In the genomic region with DNA sequence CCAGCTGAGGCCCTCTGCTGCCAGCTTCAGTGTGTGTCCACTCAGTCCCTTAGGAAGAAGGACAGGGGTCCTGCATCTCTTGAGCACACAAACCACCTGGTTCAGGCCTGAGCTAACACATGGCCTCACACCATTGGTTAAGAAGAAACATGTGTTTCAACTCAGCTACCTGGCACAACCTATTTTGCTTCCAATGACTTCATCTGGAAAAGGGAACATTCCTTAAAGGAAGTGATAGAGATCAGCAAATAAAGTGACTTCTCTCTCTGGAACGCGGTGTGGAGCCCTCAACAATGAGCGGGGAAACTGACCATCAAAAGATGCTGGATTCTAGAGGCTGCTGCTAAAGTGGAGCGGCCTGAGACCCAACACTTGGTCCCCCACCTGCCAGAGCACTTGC, we compare ENCODE assay signal across 30 mouse cellular contexts. TPM values are rescaled to one million over a fixed set of nuclear protein-coding genes. Genes with fewer than 3 reads are reported as not detected.
DNase-seq lines count a peak whose midpoint lies in the region; ATAC-seq and TF ChIP-seq lines count a peak whose summit lies in the region.
"Had no signal": no experiment of that assay in that cellular context is flagged by ENCODE, and none has a peak within 500 bp of the region (broad histone marks: within the 10 kb centered on the region; RNA-seq: fewer than 3 reads in every experiment).

No protein-coding gene starts in this region.

- no peaks in the 10 kb centered on the region for H3K27me3 ChIP-seq in heart, embryonic 10.5 days (ENCODE audit: insufficient read depth, poor library complexity, severe bottlenecking)
- no peaks in the 10 kb centered on the region for H3K27me3 ChIP-seq in lung, embryonic 14.5 days (ENCODE audit: insufficient read depth, low read length)
- H3K27me3 ChIP-seq in stomach, postnatal 0 days (ENCODE audit: control insufficient read depth, insufficient read depth, low read length) = no peaks in the 10 kb centered on the region
- no peaks in the 10 kb centered on the region for H3K27me3 ChIP-seq in midbrain, embryonic 10.5 days (ENCODE audit: low read depth, poor library complexity, severe bottlenecking)
- H3K27me3 ChIP-seq: embryonic facial prominence, embryonic 13.5 days; forebrain, embryonic 15.5 days; heart, embryonic 13.5 days; hindbrain, embryonic 15.5 days; neural tube, embryonic 15.5 days; Patski had no signal

- H3K27ac ChIP-seq in heart, embryonic 10.5 days = 0 out of 2 replicates have a peak overlapping the region, but pooled peaks have one; percentile 36
- H3K27ac ChIP-seq in lung, embryonic 14.5 days (ENCODE audit: low read depth) = peak overlapping the region; percentile 85
- peak overlapping the region; percentile 71; the same call in 1 of the 2 replicates for H3K27ac ChIP-seq in stomach, postnatal 0 days (replicated peaks)
- H3K27ac ChIP-seq in midbrain, embryonic 10.5 days (replicated peaks) = no peak overlapping the region
- H3K27ac ChIP-seq: embryonic facial prominence, embryonic 13.5 days; forebrain, embryonic 10.5 days; forebrain, embryonic 15.5 days; hindbrain, embryonic 10.5 days; hindbrain, embryonic 15.5 days; liver, embryonic 14.5 days; neural tube, embryonic 15.5 days had no signal

- H3K36me3 ChIP-seq in heart, embryonic 10.5 days = 0 out of 2 replicates have a peak, but pooled peaks cover 4% of the 10 kb centered on the region
- H3K36me3 ChIP-seq in lung, embryonic 14.5 days (ENCODE audit: insufficient read depth) = no peaks in the 10 kb centered on the region
- H3K36me3 ChIP-seq in stomach, postnatal 0 days (ENCODE audit: control insufficient read depth, insufficient read depth, low read length) = no peaks in the 10 kb centered on the region
- no peaks in the 10 kb centered on the region for H3K36me3 ChIP-seq in midbrain, embryonic 10.5 days
- H3K36me3 ChIP-seq: embryonic facial prominence, embryonic 13.5 days; forebrain, embryonic 10.5 days; forebrain, embryonic 15.5 days; hindbrain, embryonic 10.5 days; hindbrain, embryonic 15.5 days; neural tube, embryonic 15.5 days had no signal

- peak; percentile 61 for ATAC-seq in lung, embryonic 14.5 days (ENCODE audit: insufficient read depth)
- peak; percentile 66 for ATAC-seq in stomach, postnatal 0 days (ENCODE audit: low FRiP score, low TSS enrichment)
- ATAC-seq: forebrain, embryonic 15.5 days; inflammation-experienced regulatory T-cells, adult 6 months; Patski had no signal

- 61% methylated on average over 4 of the region's 4 CpGs for WGBS in heart, embryonic 10.5 days
- WGBS in lung, embryonic 14.5 days = 65% methylated on average over 4 of the region's 4 CpGs
- WGBS in lung, adult 2 months = 38% methylated on average over 4 of the region's 4 CpGs
- WGBS in stomach, postnatal 0 days = 55% methylated on average over 4 of the region's 4 CpGs
- 90% methylated on average over 4 of the region's 4 CpGs for WGBS in midbrain, embryonic 10.5 days

- TF ChIP-seq CTCF in lung, embryonic 14.5 days (IDR thresholded peaks at IDR 0.05; ENCODE audit: low read depth) = no peak
- no peak for TF ChIP-seq CTCF in lung, adult 2 months (IDR thresholded peaks at IDR 0.05; ENCODE audit: insufficient read depth, low read length)
- TF ChIP-seq CTCF in stomach, postnatal 0 days (IDR thresholded peaks at IDR 0.05; ENCODE audit: low read depth) = no peak

- DNase-seq in heart, embryonic 10.5 days (ENCODE audit: low spot score) = no peak
- no peak for DNase-seq in heart, adult 18-20 months
- peak; percentile 61 for DNase-seq in lung, embryonic 14.5 days
- DNase-seq in lung, adult 2 months = no peak
- peak; percentile 59 for DNase-seq in lung, postnatal 36 days
- no peak for DNase-seq in stomach, postnatal 0 days (ENCODE audit: low spot score)
- no peak for DNase-seq in adrenal gland, postnatal 25 days
- no peak for DNase-seq in midbrain, embryonic 10.5 days (ENCODE audit: low spot score)
- DNase-seq: adrenal gland, postnatal 10 days; cerebellum, adult 11 months; cerebellum, postnatal 10 days; gastrocnemius, postnatal 10 days; heart, postnatal 14 days; kidney, adult 18-20 months; layer of hippocampus, postnatal 36 days; left cerebral cortex, postnatal 4 days; midbrain, embryonic 14.5 days; retina, postnatal 1 day; right cerebral cortex, postnatal 14 days; thymus, adult 2 months had no signal

- H3K9ac ChIP-seq in lung, embryonic 14.5 days = no peak overlapping the region
- no peak overlapping the region for H3K9ac ChIP-seq in stomach, postnatal 0 days (ENCODE audit: low read length)
- H3K9ac ChIP-seq: embryonic facial prominence, embryonic 13.5 days; forebrain, embryonic 15.5 days; heart, embryonic 13.5 days; hindbrain, embryonic 15.5 days; liver, embryonic 14.5 days; neural tube, embryonic 15.5 days had no signal

- peaks cover 66% of the 10 kb centered on the region for H3K4me1 ChIP-seq in heart, embryonic 10.5 days
- H3K4me1 ChIP-seq in lung, embryonic 14.5 days (ENCODE audit: insufficient read depth) = peaks cover 10% of the 10 kb centered on the region
- peaks cover 41% of the 10 kb centered on the region for H3K4me1 ChIP-seq in lung, adult 2 months (ENCODE audit: control insufficient read depth, insufficient read depth, low read length)
- peaks cover 12% of the 10 kb centered on the region for H3K4me1 ChIP-seq in stomach, postnatal 0 days (replicated peaks; ENCODE audit: control insufficient read depth, insufficient read depth)
- H3K4me1 ChIP-seq in midbrain, embryonic 10.5 days = 0 out of 2 replicates have a peak, but pooled peaks cover 5% of the 10 kb centered on the region
- H3K4me1 ChIP-seq: forebrain, embryonic 15.5 days; hindbrain, embryonic 15.5 days; neural tube, embryonic 15.5 days had no signal

- no peak for TF ChIP-seq EP300 in stomach, postnatal 0 days (optimal IDR thresholded peaks at IDR 0.05)

- no peak overlapping the region for H3K4me2 ChIP-seq in lung, embryonic 14.5 days
- H3K4me2 ChIP-seq in stomach, postnatal 0 days (replicated peaks; ENCODE audit: low read depth) = no peak overlapping the region
- H3K4me2 ChIP-seq: embryonic facial prominence, embryonic 13.5 days; forebrain, embryonic 15.5 days; heart, embryonic 13.5 days; hindbrain, embryonic 15.5 days; neural tube, embryonic 15.5 days had no signal

- TF ChIP-seq POLR2A in lung, adult 2 months (IDR thresholded peaks at IDR 0.05; ENCODE audit: borderline replicate concordance, extremely low read depth, low read depth, low read length) = no peak

- no peak overlapping the region for H3K4me3 ChIP-seq in heart, embryonic 10.5 days
- no peak overlapping the region for H3K4me3 ChIP-seq in lung, embryonic 14.5 days (ENCODE audit: low read depth, low read length)
- no peak overlapping the region for H3K4me3 ChIP-seq in lung, adult 2 months (replicated peaks; ENCODE audit: extremely low read depth, low read depth, low read length)
- H3K4me3 ChIP-seq in stomach, postnatal 0 days (ENCODE audit: low read depth, low read length) = no peak overlapping the region
- no peak overlapping the region for H3K4me3 ChIP-seq in midbrain, embryonic 10.5 days
- H3K4me3 ChIP-seq: embryonic facial prominence, embryonic 13.5 days; forebrain, embryonic 10.5 days; forebrain, embryonic 15.5 days; heart, embryonic 13.5 days; hindbrain, embryonic 10.5 days; hindbrain, embryonic 15.5 days; neural tube, embryonic 15.5 days had no signal

- no peaks in the 10 kb centered on the region for H3K9me3 ChIP-seq in heart, embryonic 10.5 days
- no peaks in the 10 kb centered on the region for H3K9me3 ChIP-seq in lung, embryonic 14.5 days (ENCODE audit: low read depth, low read length)
- no peaks in the 10 kb centered on the region for H3K9me3 ChIP-seq in stomach, postnatal 0 days (ENCODE audit: control insufficient read depth, low read length)
- no peaks in the 10 kb centered on the region for H3K9me3 ChIP-seq in midbrain, embryonic 10.5 days (replicated peaks)
- H3K9me3 ChIP-seq: embryonic facial prominence, embryonic 13.5 days; forebrain, embryonic 10.5 days; forebrain, embryonic 15.5 days; heart, embryonic 13.5 days; hindbrain, embryonic 10.5 days; hindbrain, embryonic 15.5 days; neural tube, embryonic 15.5 days had no signal

RNA-seq across cellular contexts. Expression of a gene that starts 52.8 kb away (rescaled TPM):
- polyA plus RNA-seq in heart, embryonic 10.5 days (2016; fragmentation: Nextera tagmentation; extraction: Ambion mirVana) = 81.9 and 82.4 TPM in 2 replicates
- 100 to 1,000 TPM; 232 to 280 TPM for total RNA-seq in heart, adult 18-20 months (2021)
- polyA plus RNA-seq in lung, embryonic 14.5 days (2014; fragmentation: Nextera tagmentation; extraction: Ambion mirVana) = 62.3 and 63.8 TPM in 2 replicates
- polyA plus RNA-seq in lung, adult 2 months (2012; rRNA removed) = 61.4 and 85.2 TPM in 2 replicates
- polyA plus RNA-seq in stomach, postnatal 0 days (2015; fragmentation: Nextera tagmentation; extraction: Ambion mirVana) = 42.5 and 46.6 TPM in 2 replicates
- total RNA-seq in adrenal gland, postnatal 25 days (2021) = 80.8 and 94.8 TPM in 2 replicates
- 55.6 TPM in 2 replicates for polyA plus RNA-seq in midbrain, embryonic 10.5 days (2016; fragmentation: Nextera tagmentation; extraction: Ambion mirVana)

Comparison
In these comparisons a context has a peak if more than half of its experiments do, and no peak if none do; other contexts are left out.
1. DNase-seq: peak in lung, embryonic 14.5 days (single experiment) and lung, postnatal 36 days (single experiment); none in heart, embryonic 10.5 days (single experiment), heart, adult 18-20 months (0 of 2), lung, adult 2 months (single experiment), stomach, postnatal 0 days (single experiment), adrenal gland, postnatal 25 days (single experiment) and midbrain, embryonic 10.5 days (single experiment).